In the genomic region with DNA sequence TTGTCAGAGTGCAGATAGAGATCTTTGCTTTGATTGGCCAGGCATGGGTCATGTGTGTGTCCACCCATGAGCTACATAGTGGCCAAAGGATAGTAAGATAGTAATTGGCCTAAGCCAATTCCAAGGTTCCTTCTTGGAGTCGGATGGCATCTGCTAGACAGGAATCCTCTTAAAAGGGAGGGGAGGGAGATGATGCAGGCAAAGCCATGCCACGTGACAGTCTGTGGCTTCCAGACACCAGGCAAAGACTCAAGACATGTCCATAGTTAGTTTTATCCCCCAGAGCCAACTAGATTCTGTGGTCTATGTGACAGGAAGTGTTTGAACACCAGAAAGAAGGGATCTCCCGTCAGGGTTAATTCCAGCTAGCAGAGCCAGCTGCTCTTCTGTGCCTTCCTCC, we compare ENCODE assay signal across 32 mouse cellular contexts. TPM values are rescaled to one million over a fixed set of nuclear protein-coding genes. Genes with fewer than 3 reads are reported as not detected.
DNase-seq lines count a peak whose midpoint lies in the region; ATAC-seq and TF ChIP-seq lines count a peak whose summit lies in the region.
"Had no signal": no experiment of that assay in that cellular context is flagged by ENCODE, and none has a peak within 500 bp of the region (broad histone marks: within the 10 kb centered on the region; RNA-seq: fewer than 3 reads in every experiment).

No protein-coding gene starts in this region.

- no peaks in the 10 kb centered on the region for H3K79me3 ChIP-seq in C2C12 (ENCODE audit: low read depth)

- H3K27ac ChIP-seq in midbrain, embryonic 11.5 days (ENCODE audit: low read depth, low read length) = no peak overlapping the region
- H3K27ac ChIP-seq in midbrain, embryonic 14.5 days (replicated peaks; ENCODE audit: low read depth, low read length) = no peak overlapping the region
- H3K27ac ChIP-seq in kidney, embryonic 14.5 days (ENCODE audit: low read depth, low read length) = no peak overlapping the region
- H3K27ac ChIP-seq: hindbrain, embryonic 14.5 days; kidney, postnatal 0 days; liver, embryonic 12.5 days; neural tube, embryonic 13.5 days had no signal

- no peaks in the 10 kb centered on the region for H3K27me3 ChIP-seq in midbrain, embryonic 11.5 days (ENCODE audit: control insufficient read depth, insufficient read depth, low read length)
- H3K27me3 ChIP-seq in midbrain, embryonic 14.5 days (ENCODE audit: control insufficient read depth, insufficient read depth, low read length) = no peaks in the 10 kb centered on the region
- no peaks in the 10 kb centered on the region for H3K27me3 ChIP-seq in C2C12 (ENCODE audit: control insufficient read depth, insufficient read depth, insufficient read length)
- no peaks in the 10 kb centered on the region for H3K27me3 ChIP-seq in kidney, embryonic 14.5 days (ENCODE audit: control insufficient read depth, insufficient read depth, low read length)
- H3K27me3 ChIP-seq: neural tube, embryonic 13.5 days; Patski had no signal

- DNase-seq in midbrain, embryonic 11.5 days (ENCODE audit: low spot score, missing footprints) = peak; percentile 60
- DNase-seq in midbrain, embryonic 14.5 days = no peak
- peak; percentile 83 for DNase-seq in retina, postnatal 1 day
- no peak for DNase-seq in kidney, adult 18-20 months
- DNase-seq: adrenal gland, postnatal 10 days; B cell, adult 2 months; cerebellum, adult 18-20 months; cerebellum, postnatal 10 days; gastrocnemius, postnatal 25 days; heart, adult 18-20 months; heart, postnatal 36 days; kidney, adult 2 months; kidney, postnatal 4 days; left cerebral cortex, postnatal 4 days; liver, postnatal 0 days; lung, postnatal 36 days; right cerebral cortex, adult 18-20 months; spleen, adult 18-20 months; thymus, adult 2 months had no signal

- no peaks in the 10 kb centered on the region for H3K4me1 ChIP-seq in midbrain, embryonic 11.5 days (ENCODE audit: control insufficient read depth, insufficient read depth, low read length)
- H3K4me1 ChIP-seq in midbrain, embryonic 14.5 days (ENCODE audit: control insufficient read depth, insufficient read depth, low read length) = no peaks in the 10 kb centered on the region
- H3K4me1 ChIP-seq in kidney, embryonic 14.5 days (ENCODE audit: control insufficient read depth, insufficient read depth, low read length) = no peaks in the 10 kb centered on the region

- no peak for ATAC-seq in midbrain, embryonic 11.5 days (ENCODE audit: low FRiP score)
- ATAC-seq in midbrain, embryonic 14.5 days (ENCODE audit: low FRiP score, low TSS enrichment) = no peak
- ATAC-seq in common myeloid progenitor, adult 5-6 weeks (replicated peaks; ENCODE audit: low read depth, poor library complexity, severe bottlenecking) = peak; percentile 64
- ATAC-seq in kidney, embryonic 14.5 days (ENCODE audit: low FRiP score, low TSS enrichment) = no peak
- ATAC-seq: forebrain, embryonic 14.5 days; inflammation-experienced regulatory T-cells, adult 6 months; liver, embryonic 12.5 days; liver, postnatal 0 days; midbrain, embryonic 16.5 days; Patski had no signal

- no peak overlapping the region for H3K4me2 ChIP-seq in midbrain, embryonic 11.5 days
- no peak overlapping the region for H3K4me2 ChIP-seq in midbrain, embryonic 14.5 days (ENCODE audit: low read length)
- H3K4me2 ChIP-seq in kidney, embryonic 14.5 days (replicated peaks; ENCODE audit: low read depth, low read length) = no peak overlapping the region
- H3K4me2 ChIP-seq: heart, embryonic 11.5 days; hindbrain, embryonic 14.5 days; liver, embryonic 12.5 days; neural tube, embryonic 13.5 days had no signal

- H3K36me3 ChIP-seq in midbrain, embryonic 11.5 days (ENCODE audit: control insufficient read depth, insufficient read depth, low read length) = no peaks in the 10 kb centered on the region
- H3K36me3 ChIP-seq in midbrain, embryonic 14.5 days (ENCODE audit: control insufficient read depth, insufficient read depth, low read length) = no peaks in the 10 kb centered on the region
- no peaks in the 10 kb centered on the region for H3K36me3 ChIP-seq in C2C12 (ENCODE audit: control insufficient read depth, insufficient read depth)
- H3K36me3 ChIP-seq in kidney, embryonic 14.5 days (ENCODE audit: control insufficient read depth, insufficient read depth, low read length) = no peaks in the 10 kb centered on the region
- H3K36me3 ChIP-seq: liver, embryonic 12.5 days; neural tube, embryonic 13.5 days had no signal

- TF ChIP-seq CTCF in C2C12 (IDR thresholded peaks at IDR 0.05; ENCODE audit: control insufficient read depth, insufficient read depth, insufficient read length) = no peak

- no peaks in the 10 kb centered on the region for H3K9me3 ChIP-seq in midbrain, embryonic 11.5 days (ENCODE audit: control insufficient read depth, low read length)
- no peaks in the 10 kb centered on the region for H3K9me3 ChIP-seq in midbrain, embryonic 14.5 days (ENCODE audit: control insufficient read depth, low read length)
- H3K9me3 ChIP-seq in kidney, embryonic 14.5 days (ENCODE audit: control insufficient read depth, low read length) = no peaks in the 10 kb centered on the region
- H3K9me3 ChIP-seq: liver, embryonic 12.5 days; neural tube, embryonic 13.5 days had no signal

- H3K9ac ChIP-seq in midbrain, embryonic 11.5 days (ENCODE audit: low read length) = no peak overlapping the region
- H3K9ac ChIP-seq in midbrain, embryonic 14.5 days (replicated peaks; ENCODE audit: low read length) = no peak overlapping the region
- H3K9ac ChIP-seq in kidney, embryonic 14.5 days (ENCODE audit: low read depth, low read length) = no peak overlapping the region
- H3K9ac ChIP-seq: hindbrain, embryonic 14.5 days; liver, embryonic 12.5 days; liver, postnatal 0 days; neural tube, embryonic 13.5 days had no signal

- H3K4me3 ChIP-seq in midbrain, embryonic 11.5 days (ENCODE audit: low read depth, low read length) = no peak overlapping the region
- H3K4me3 ChIP-seq in midbrain, embryonic 14.5 days (replicated peaks; ENCODE audit: low read depth, low read length) = no peak overlapping the region
- no peak overlapping the region for H3K4me3 ChIP-seq in C2C12 (ENCODE audit: insufficient read depth, poor library complexity, severe bottlenecking)
- H3K4me3 ChIP-seq in kidney, embryonic 14.5 days (ENCODE audit: low read length) = no peak overlapping the region
- H3K4me3 ChIP-seq: liver, embryonic 12.5 days; neural tube, embryonic 13.5 days had no signal

- WGBS in midbrain, embryonic 11.5 days = 68% methylated on average over 3 of the region's 3 CpGs
- 49% methylated on average over 3 of the region's 3 CpGs for WGBS in midbrain, embryonic 14.5 days
- 52% methylated on average over 3 of the region's 3 CpGs for WGBS in kidney, embryonic 14.5 days

- no peaks in the 10 kb centered on the region for H3K79me2 ChIP-seq in C2C12 (ENCODE audit: control insufficient read depth, insufficient read depth)

- no peak overlapping the region for H3ac ChIP-seq in C2C12 (ENCODE audit: control insufficient read depth, insufficient read length, low read depth)

TF ChIP-seq in C2C12, 6 proteins besides CTCF, POLR2A, EP300 and RAD21:
- TF ChIP-seq USF1 (IDR thresholded peaks at IDR 0.05; ENCODE audit: low read depth) (peak; percentile 96), MYOD1 (IDR thresholded peaks at IDR 0.05; ENCODE audit: control insufficient read depth, insufficient read length, low read depth) (no peak), MAX (IDR thresholded peaks at IDR 0.05) (peak; percentile 17)

RNA-seq across cellular contexts. Expression of gene Cbx7, which starts 12.5 kb away (rescaled TPM):
- 1.4 and 1.9 TPM in 2 replicates for polyA plus RNA-seq in midbrain, embryonic 11.5 days (2014; fragmentation: Nextera tagmentation; extraction: Ambion mirVana)
- polyA plus RNA-seq in midbrain, embryonic 14.5 days (2014; fragmentation: Nextera tagmentation; extraction: Ambion mirVana) = 4.4 TPM in 2 replicates
- 5.9 TPM for polyA plus RNA-seq in C2C12 (2012; fragmentation: generic; extraction: Trizol)
- total RNA-seq in common myeloid progenitor, adult 5-6 weeks (2017) = 3.4 and 5.5 TPM in 2 replicates
- polyA plus RNA-seq in kidney, embryonic 14.5 days (2014; fragmentation: Nextera tagmentation; extraction: Ambion mirVana) = 1.5 and 2.0 TPM in 2 replicates

RNA-seq across cellular contexts. Expression of gene Pdgfb, which starts 56.4 kb away (rescaled TPM):
- polyA plus RNA-seq in midbrain, embryonic 11.5 days (2014; fragmentation: Nextera tagmentation; extraction: Ambion mirVana) = 1.5 and 2.0 TPM in 2 replicates
- 4.7 and 5.1 TPM in 2 replicates for polyA plus RNA-seq in midbrain, embryonic 14.5 days (2014; fragmentation: Nextera tagmentation; extraction: Ambion mirVana)
- 27.2 TPM for polyA plus RNA-seq in C2C12 (2012; fragmentation: generic; extraction: Trizol)
- 0.10 and 0.82 TPM in 2 replicates for total RNA-seq in common myeloid progenitor, adult 5-6 weeks (2017)
- polyA plus RNA-seq in kidney, embryonic 14.5 days (2014; fragmentation: Nextera tagmentation; extraction: Ambion mirVana) = 5.0 and 5.8 TPM in 2 replicates
- total RNA-seq: CH12.LX had no signal

Comparison
In these comparisons a context has a peak if more than half of its experiments do, and no peak if none do; other contexts are left out.
1. DNase-seq: peak in midbrain, embryonic 11.5 days (single experiment) and retina, postnatal 1 day (single experiment); none in midbrain, embryonic 14.5 days (single experiment) and kidney, adult 18-20 months (single experiment).